26 mouse cellular contexts compared by ENCODE assay signal in genomic region chr5:43539871-43540270, GRCm38 (mm10). TPM values are rescaled to one million over a fixed set of nuclear protein-coding genes. Genes with fewer than 3 reads are reported as not detected.
"Had no signal": no experiment of that assay in that cellular context is flagged by ENCODE, and none has a peak within 500 bp of the region (broad histone marks: within the 10 kb centered on the region; RNA-seq: fewer than 3 reads in every experiment).

No protein-coding gene starts in this region.

- H3K9ac ChIP-seq: embryonic facial prominence, embryonic 12.5 days; embryonic facial prominence, embryonic 13.5 days; embryonic facial prominence, embryonic 15.5 days; forebrain, embryonic 12.5 days; forebrain, embryonic 13.5 days; forebrain, embryonic 15.5 days; forebrain, postnatal 0 days had no signal

- H3K4me2 ChIP-seq: embryonic facial prominence, embryonic 12.5 days; embryonic facial prominence, embryonic 13.5 days; embryonic facial prominence, embryonic 15.5 days; forebrain, embryonic 12.5 days; forebrain, embryonic 13.5 days; forebrain, embryonic 15.5 days had no signal

- H3K27ac ChIP-seq: embryonic facial prominence, embryonic 10.5 days; embryonic facial prominence, embryonic 12.5 days; embryonic facial prominence, embryonic 13.5 days; forebrain, embryonic 10.5 days; forebrain, embryonic 12.5 days; forebrain, embryonic 13.5 days; forebrain, embryonic 15.5 days; gastrocnemius, adult 2 months had no signal

- H3K9me3 ChIP-seq: embryonic facial prominence, embryonic 15.5 days had no signal

- H3K27me3 ChIP-seq: embryonic facial prominence, embryonic 12.5 days; embryonic facial prominence, embryonic 13.5 days; embryonic facial prominence, embryonic 15.5 days; forebrain, embryonic 12.5 days; forebrain, embryonic 13.5 days; forebrain, embryonic 15.5 days had no signal

- DNase-seq: cerebellum, adult 2 months; cerebellum, adult 8-10 months; cerebellum, adult 9-10 months; cerebellum, adult 9-11 months; cerebellum, postnatal 10 days; cerebellum, postnatal 14 days; cerebellum, postnatal 25 days; cerebellum, postnatal 36 days; forebrain, postnatal 0 days; gastrocnemius, adult 2 months; gastrocnemius, postnatal 10 days; gastrocnemius, postnatal 14 days; gastrocnemius, postnatal 25 days; gastrocnemius, postnatal 36 days; heart, adult 18-20 months had no signal

- H3K4me3 ChIP-seq: embryonic facial prominence, embryonic 10.5 days; embryonic facial prominence, embryonic 12.5 days; embryonic facial prominence, embryonic 13.5 days; embryonic facial prominence, embryonic 15.5 days; erythroblast, embryonic 14.5 days; forebrain, embryonic 10.5 days; forebrain, embryonic 12.5 days; forebrain, embryonic 13.5 days; forebrain, embryonic 15.5 days; gastrocnemius, adult 2 months had no signal

- ATAC-seq: forebrain, embryonic 13.5 days; forebrain, embryonic 14.5 days; forebrain, embryonic 15.5 days; forebrain, embryonic 16.5 days; forebrain, postnatal 0 days had no signal

- H3K36me3 ChIP-seq: embryonic facial prominence, embryonic 10.5 days; embryonic facial prominence, embryonic 13.5 days; embryonic facial prominence, embryonic 15.5 days; forebrain, embryonic 10.5 days; forebrain, embryonic 12.5 days; forebrain, embryonic 15.5 days had no signal

- H3K4me1 ChIP-seq: forebrain, embryonic 12.5 days; forebrain, embryonic 13.5 days; forebrain, embryonic 15.5 days had no signal

RNA-seq across cellular contexts. Expression of gene C1qtnf7, which starts 24.5 kb away (rescaled TPM):
- polyA plus RNA-seq: erythroblast, embryonic 14.5 days had no signal
